Mouse (Mus musculus): ENCODE measurements around the gene Pvalb. TPM values are rescaled to one million over a fixed set of nuclear protein-coding genes. Genes with fewer than 3 reads are reported as not detected.

Pvalb gene
- polyA plus RNA-seq, 1 experiment from 2014 or later = not detected

- Histone ChIP-seq H3K9ac (no peak overlapping the region), H3K4me2 (replicated peaks) (no peak overlapping the region), H3K4me3 (replicated peaks) (no peak overlapping the region), H3K9me3 (replicated peaks) (no peaks in the 10 kb centered on the region), H3K4me1 (no peaks in the 10 kb centered on the region), H3K27me3 (no peaks in the 10 kb centered on the region), H3K27ac (replicated peaks) (no peak overlapping the region), H3K36me3 (no peaks in the 10 kb centered on the region)
- ATAC-seq (ENCODE audit: insufficient number of reproducible peaks, low FRiP score, low TSS enrichment, low read depth) = no peak
- WGBS = 87% methylated on average over 7 of the region's 7 CpGs
Observed at GRCm38 (mm10) chr15:78189636-78190035, 16.6 kb downstream of the Pvalb start.

- Histone ChIP-seq H3K4me2 (replicated peaks) (no peak overlapping the region), H3K9me3 (replicated peaks) (no peaks in the 10 kb centered on the region), H3K9ac (no peak overlapping the region), H3K27ac (replicated peaks) (no peak overlapping the region), H3K4me1 (no peaks in the 10 kb centered on the region), H3K27me3 (peaks cover 8% of the 10 kb centered on the region; the same call in 1 of the 2 replicates), H3K4me3 (replicated peaks) (no peak overlapping the region), H3K36me3 (no peaks in the 10 kb centered on the region)
- WGBS = 80% methylated on average over 3 of the region's 3 CpGs
- ATAC-seq (ENCODE audit: insufficient number of reproducible peaks, low FRiP score, low TSS enrichment, low read depth) = no peak
Observed at GRCm38 (mm10) chr15:78188546-78188945, 17.7 kb downstream of the Pvalb start.

GRCm38 (mm10) chr15:78186906-78187305 lies 19.3 kb downstream of the Pvalb start:
- ATAC-seq (ENCODE audit: insufficient number of reproducible peaks, low FRiP score, low TSS enrichment, low read depth) = no peak
- Histone ChIP-seq H3K9ac (no peak overlapping the region), H3K27ac (replicated peaks) (no peak overlapping the region), H3K4me1 (0 out of 2 replicates have a peak, but pooled peaks cover 1% of the 10 kb centered on the region), H3K9me3 (replicated peaks) (no peaks in the 10 kb centered on the region), H3K36me3 (no peaks in the 10 kb centered on the region), H3K4me3 (replicated peaks) (no peak overlapping the region), H3K27me3 (peaks cover 11% of the 10 kb centered on the region; the same call in 1 of the 2 replicates), H3K4me2 (replicated peaks) (no peak overlapping the region)
- WGBS = 59% methylated on average over 5 of the region's 5 CpGs

- Histone ChIP-seq H3K27ac (replicated peaks) (no peak overlapping the region), H3K36me3 (no peaks in the 10 kb centered on the region), H3K4me2 (replicated peaks) (no peak overlapping the region), H3K27me3 (peaks cover 11% of the 10 kb centered on the region; the same call in 1 of the 2 replicates), H3K9me3 (replicated peaks) (no peaks in the 10 kb centered on the region), H3K9ac (no peak overlapping the region), H3K4me3 (replicated peaks) (no peak overlapping the region), H3K4me1 (0 out of 2 replicates have a peak, but pooled peaks cover 4% of the 10 kb centered on the region)
- no peak for ATAC-seq (ENCODE audit: insufficient number of reproducible peaks, low FRiP score, low TSS enrichment, low read depth)
- 89% methylated on average over 4 of the region's 4 CpGs for WGBS
Observed at GRCm38 (mm10) chr15:78185609-78186008, 20.6 kb downstream of the Pvalb start.

- H3K36me3 ChIP-seq = no peaks in the 10 kb centered on the region
- no peak overlapping the region for H3K27ac ChIP-seq (replicated peaks)
- 6% methylated on average over 10 of the region's 10 CpGs for WGBS
- no peak overlapping the region for H3K4me3 ChIP-seq (replicated peaks)
- no peak overlapping the region for H3K9ac ChIP-seq
- H3K9me3 ChIP-seq (replicated peaks) = no peaks in the 10 kb centered on the region
- no peak for ATAC-seq (ENCODE audit: insufficient number of reproducible peaks, low FRiP score, low TSS enrichment, low read depth)
- 0 out of 2 replicates have a peak, but pooled peaks cover 4% of the 10 kb centered on the region for H3K4me1 ChIP-seq
- H3K4me2 ChIP-seq (replicated peaks) = no peak overlapping the region
- H3K27me3 ChIP-seq = peaks cover 11% of the 10 kb centered on the region; the same call in 1 of the 2 replicates
Observed at GRCm38 (mm10) chr15:78184855-78185254, 21.3 kb downstream of the Pvalb start.

- Histone ChIP-seq H3K27ac (replicated peaks) (no peak overlapping the region), H3K4me2 (replicated peaks) (no peak overlapping the region), H3K27me3 (peaks cover 15% of the 10 kb centered on the region; the same call in 1 of the 2 replicates), H3K9me3 (replicated peaks) (no peaks in the 10 kb centered on the region), H3K9ac (no peak overlapping the region), H3K4me1 (0 out of 2 replicates have a peak, but pooled peaks cover 4% of the 10 kb centered on the region), H3K36me3 (no peaks in the 10 kb centered on the region), H3K4me3 (replicated peaks) (no peak overlapping the region)
- 33% methylated on average over 8 of the region's 8 CpGs for WGBS
- ATAC-seq (ENCODE audit: insufficient number of reproducible peaks, low FRiP score, low TSS enrichment, low read depth) = no peak
Observed at GRCm38 (mm10) chr15:78181701-78182405, 24.3 kb downstream of the Pvalb start.

GRCm38 (mm10) chr15:78179775-78180174 lies 26.4 kb downstream of the Pvalb start:
- Histone ChIP-seq H3K4me1 (peaks cover 8% of the 10 kb centered on the region), H3K9me3 (replicated peaks) (no peaks in the 10 kb centered on the region), H3K27ac (replicated peaks) (no peak overlapping the region), H3K9ac (no peak overlapping the region), H3K4me3 (replicated peaks) (no peak overlapping the region), H3K27me3 (peaks cover 15% of the 10 kb centered on the region; the same call in 1 of the 2 replicates), H3K4me2 (replicated peaks) (no peak overlapping the region), H3K36me3 (no peaks in the 10 kb centered on the region)
- ATAC-seq (ENCODE audit: insufficient number of reproducible peaks, low FRiP score, low TSS enrichment, low read depth) = no peak
- WGBS = 57% methylated on average over 3 of the region's 3 CpGs

- H3K4me3 ChIP-seq (replicated peaks) = no peak overlapping the region
- peaks cover 10% of the 10 kb centered on the region for H3K4me1 ChIP-seq
- H3K27ac ChIP-seq (replicated peaks) = no peak overlapping the region
- no peak for ATAC-seq (ENCODE audit: insufficient number of reproducible peaks, low FRiP score, low TSS enrichment, low read depth)
- 6% methylated on average over 9 of the region's 9 CpGs for WGBS
- H3K27me3 ChIP-seq = 0 out of 2 replicates have a peak, but pooled peaks cover 6% of the 10 kb centered on the region
- no peak overlapping the region for H3K9ac ChIP-seq
- H3K36me3 ChIP-seq = no peaks in the 10 kb centered on the region
- H3K9me3 ChIP-seq (replicated peaks) = no peaks in the 10 kb centered on the region
- no peak overlapping the region for H3K4me2 ChIP-seq (replicated peaks)
Observed at GRCm38 (mm10) chr15:78178397-78178796, 27.8 kb downstream of the Pvalb start.

- H3K9ac ChIP-seq = no peak overlapping the region
- ATAC-seq (ENCODE audit: insufficient number of reproducible peaks, low FRiP score, low TSS enrichment, low read depth) = no peak
Observed at GRCm38 (mm10) chr15:78177257-78177656, 28.9 kb downstream of the Pvalb start.

GRCm38 (mm10) chr15:78174887-78175245 lies 31.3 kb downstream of the Pvalb start:
- peak overlapping the region; percentile 64 for H3K4me3 ChIP-seq (replicated peaks)
- H3K9ac ChIP-seq = peak overlapping the region; percentile 26; the same call in 1 of the 2 replicates
- H3K4me1 ChIP-seq = peaks cover 15% of the 10 kb centered on the region
- 69% methylated on average over 6 of the region's 6 CpGs for WGBS
- ATAC-seq (ENCODE audit: insufficient number of reproducible peaks, low FRiP score, low TSS enrichment, low read depth) = no peak
- no peak overlapping the region for H3K27ac ChIP-seq (replicated peaks)
- H3K4me2 ChIP-seq (replicated peaks) = peak overlapping the region; percentile 55
- no peaks in the 10 kb centered on the region for H3K9me3 ChIP-seq (replicated peaks)
- 0 out of 2 replicates have a peak, but pooled peaks cover 5% of the 10 kb centered on the region for H3K27me3 ChIP-seq
- no peaks in the 10 kb centered on the region for H3K36me3 ChIP-seq

More at GRCm38 (mm10) chr15:78177257-78177656, 28.9 kb downstream of the Pvalb start:
- H3K4me1 ChIP-seq = peaks cover 19% of the 10 kb centered on the region
- H3K36me3 ChIP-seq = no peaks in the 10 kb centered on the region
- H3K4me3 ChIP-seq (replicated peaks) = no peak overlapping the region
- 0 out of 2 replicates have a peak, but pooled peaks cover 5% of the 10 kb centered on the region for H3K27me3 ChIP-seq
- H3K4me2 ChIP-seq (replicated peaks) = no peak overlapping the region
- WGBS = 63% methylated on average over 10 of the region's 10 CpGs
- H3K9me3 ChIP-seq (replicated peaks) = no peaks in the 10 kb centered on the region
- H3K27ac ChIP-seq (replicated peaks) = no peak overlapping the region

GRCm38 (mm10) chr15:78173972-78174886 lies 32.0 kb downstream of the Pvalb start, which contains the start of gene Ift27:
Gene Ift27, minus strand, starts transcription at chr15:78174107.
- ATAC-seq (ENCODE audit: insufficient number of reproducible peaks, low FRiP score, low TSS enrichment, low read depth) = peak; percentile 97
- Histone ChIP-seq H3K27ac (replicated peaks) (peak within 1 kb of the TSS; percentile 55; the same call in 1 of the 2 replicates), H3K4me1 (peaks cover 15% of the 10 kb centered on the region), H3K4me3 (replicated peaks) (peak within 1 kb of the TSS; percentile 64), H3K4me2 (replicated peaks) (peak within 1 kb of the TSS; percentile 87), H3K27me3 (no peaks in the 10 kb centered on the region), H3K9me3 (replicated peaks) (no peaks in the 10 kb centered on the region), H3K36me3 (no peaks in the 10 kb centered on the region), H3K9ac (peak within 1 kb of the TSS; percentile 60)
- WGBS = 2% methylated on average over 40 of the region's 40 CpGs

All from embryonic facial prominence, embryonic 15.5 days (tissue).